Mouse (Mus musculus): ENCODE measurements around the gene Prrt2.

DNA sequence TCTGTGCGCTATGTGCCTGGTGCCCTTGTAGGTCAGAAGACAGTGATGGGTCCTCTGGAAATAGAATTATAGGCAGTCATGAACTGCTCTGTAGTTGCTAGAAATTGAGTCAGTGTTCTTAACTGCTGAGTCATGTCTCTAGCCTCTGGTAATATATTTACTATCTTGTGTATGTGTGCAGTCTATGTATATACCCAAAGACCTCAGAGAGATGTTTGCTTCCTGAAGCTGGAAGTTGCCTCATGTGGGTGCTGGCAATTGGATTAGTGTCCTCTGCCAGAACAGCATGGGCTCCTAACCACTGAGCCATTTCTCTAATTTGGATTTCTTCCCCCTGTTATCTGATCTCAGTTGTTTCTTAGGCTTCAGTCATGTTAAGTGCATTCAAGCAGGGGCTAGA, 9.2 kb upstream of the Prrt2 start:
- TF ChIP-seq CTCF (IDR thresholded peaks at IDR 0.05; ENCODE audit: low read depth) (no peak), EP300 (IDR thresholded peaks at IDR 0.05; ENCODE audit: low read depth) (no peak)

All from heart, postnatal 0 days (tissue).